Mouse (Mus musculus) liver, embryonic 14.5 days (tissue): ENCODE results near the gene Serpinh1.

Experiments
- CTCF ChIP-seq: IDR thresholded peaks from 2 replicates; pipeline ENCODE4 v1.5.1; 2016; ENCODE audit warnings: antibody characterized with exemption, low read depth, control low read depth
- EP300 ChIP-seq: IDR thresholded peaks from 2 replicates; pipeline ENCODE4 v1.6.1; 2016; ENCODE audit warnings: antibody characterized with exemption, low read depth

DNA sequence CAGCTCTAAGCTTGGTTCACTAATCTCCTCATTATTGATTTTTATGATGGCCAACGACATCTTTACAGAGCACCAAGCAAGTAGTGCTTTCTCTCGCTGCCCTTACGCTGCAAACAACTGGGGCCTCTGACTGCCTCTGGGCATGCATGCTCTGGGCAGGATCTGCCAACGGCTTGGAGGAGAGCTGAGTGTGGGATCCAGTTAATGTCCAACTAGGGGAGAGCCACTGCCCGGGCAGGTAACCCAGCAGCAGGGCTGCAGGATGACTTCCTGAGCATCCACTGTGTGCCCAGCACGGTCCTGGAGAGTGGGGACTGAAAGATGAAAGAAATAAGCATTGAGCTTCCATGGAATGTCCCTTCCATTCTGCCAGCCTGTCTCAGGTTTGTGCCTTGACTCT lies 13.7 kb upstream of the Serpinh1 start:
- no peak for TF ChIP-seq CTCF
- no peak for TF ChIP-seq EP300
